Mouse (Mus musculus) megakaryocyte, adult 5-6 weeks (primary cell): Measurements from ENCODE around the gene Carm1. TPM values are rescaled to one million over a fixed set of nuclear protein-coding genes. Genes with fewer than 3 reads are reported as not detected.
"Not testable (repeated sequence)": the region's sequence is repeated elsewhere in the genome, so short reads cannot be mapped to it uniquely, and the experiment has no call there.

Experiments
- ATAC-seq: 2 replicates; pipeline ENCODE4 v1.8.0; 2016; ENCODE audit warnings: mild to moderate bottlenecking, inconsistent platforms; ENCODE audit not compliant: poor library complexity, severe bottlenecking
- total RNA-seq, 2 experiments: library from RNA; stranded (forward) in 1 of 2; stranded (reverse) in 1 of 2; fragments of 153-499, 151-499 nt in 1 of 2; fragments of 221-1000, 200-1000 nt in 1 of 2; gene quantifications; 2 replicates each; pipeline versions ENCODE4 v1.2.3 to v1.2.4; 2015 to 2017

Gene Carm1
- total RNA-seq, 2 experiments from 2014 or later: 8.5 to 26.3 TPM

GRCm38 (mm10) chr9:21536501-21536900 lies 10.2 kb upstream of the Carm1 start:
- no peak for ATAC-seq

GRCm38 (mm10) chr9:21537009-21537408 lies 9.7 kb upstream of the Carm1 start:
- no peak for ATAC-seq

- no peak for ATAC-seq
Observed at GRCm38 (mm10) chr9:21539981-21540753, 6.5 kb upstream of the Carm1 start.

- ATAC-seq: not testable (repeated sequence)
Observed at GRCm38 (mm10) chr9:21542001-21542400, 4.7 kb upstream of the Carm1 start.

DNA sequence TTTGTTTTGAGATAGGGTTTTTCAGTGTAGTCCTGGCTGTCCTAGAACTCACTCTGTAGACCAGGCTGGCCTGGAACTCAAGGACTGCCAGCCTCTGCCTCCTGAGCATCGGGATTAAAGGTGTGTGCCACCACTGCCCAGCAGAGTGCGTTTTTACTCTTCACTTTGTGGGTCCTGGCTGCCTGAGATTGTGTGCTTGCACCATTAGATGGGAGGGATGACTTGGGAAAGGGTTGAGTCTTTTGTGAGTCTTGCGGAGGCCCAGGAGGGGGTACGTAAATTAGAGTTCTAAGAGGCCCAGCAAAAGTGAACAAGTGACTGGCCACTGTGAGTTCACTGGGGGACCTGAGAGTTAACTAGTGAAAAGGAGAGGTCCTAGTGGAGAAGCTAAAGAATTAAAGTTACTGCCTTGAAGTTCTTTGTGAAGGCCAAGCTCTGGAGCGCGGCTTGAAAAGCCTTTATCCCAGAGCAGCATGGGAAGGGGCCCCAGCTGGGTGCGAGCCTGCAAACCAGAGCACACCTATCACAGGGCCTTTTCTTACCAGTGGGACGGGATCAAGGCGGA lies 1.3 kb upstream of the Carm1 start:
- no peak for ATAC-seq

DNA sequence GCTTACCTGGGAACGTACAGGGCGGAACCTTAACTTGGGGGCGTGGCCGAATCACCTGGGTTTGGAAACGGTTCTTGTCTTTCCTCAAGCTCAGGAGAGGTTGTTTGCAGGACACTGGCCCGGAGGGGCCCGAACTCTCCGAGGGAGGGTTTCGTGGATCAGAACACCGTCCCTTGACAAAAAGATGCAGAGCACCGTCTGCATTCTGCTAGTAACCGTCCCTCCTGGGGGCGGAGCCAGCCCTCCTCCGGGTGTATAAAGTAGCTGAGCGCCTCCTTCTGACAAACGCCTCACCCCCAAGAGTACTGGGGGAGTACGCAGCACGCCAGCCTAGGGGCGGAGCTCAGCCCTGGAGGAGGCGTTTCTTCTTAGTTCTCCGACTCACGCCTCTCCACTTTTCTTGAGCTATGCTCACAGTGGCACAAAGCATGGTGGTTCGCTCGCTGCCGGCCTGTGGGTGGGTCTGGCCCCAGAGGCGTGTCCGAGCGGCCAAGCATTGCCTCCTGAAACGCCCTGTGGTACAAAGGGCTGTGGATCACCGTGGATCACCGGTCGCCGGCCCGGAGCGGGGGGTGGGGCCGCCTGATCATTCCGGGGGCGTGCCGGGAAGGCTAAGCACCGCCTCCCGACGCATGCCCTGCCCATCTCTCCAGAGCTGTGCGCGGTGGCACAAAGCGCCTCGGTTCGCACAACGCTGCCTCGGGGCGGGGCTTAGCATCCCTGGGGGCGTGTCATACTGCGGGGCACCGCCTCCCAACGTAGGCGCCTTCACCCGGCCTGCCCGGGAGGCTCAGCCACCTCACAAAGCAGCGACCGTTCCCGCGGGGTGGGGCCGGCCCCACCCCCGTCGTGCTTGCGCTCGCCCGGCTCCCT lies 542 bp upstream of the Carm1 start:
- ATAC-seq: peak; percentile 92

DNA sequence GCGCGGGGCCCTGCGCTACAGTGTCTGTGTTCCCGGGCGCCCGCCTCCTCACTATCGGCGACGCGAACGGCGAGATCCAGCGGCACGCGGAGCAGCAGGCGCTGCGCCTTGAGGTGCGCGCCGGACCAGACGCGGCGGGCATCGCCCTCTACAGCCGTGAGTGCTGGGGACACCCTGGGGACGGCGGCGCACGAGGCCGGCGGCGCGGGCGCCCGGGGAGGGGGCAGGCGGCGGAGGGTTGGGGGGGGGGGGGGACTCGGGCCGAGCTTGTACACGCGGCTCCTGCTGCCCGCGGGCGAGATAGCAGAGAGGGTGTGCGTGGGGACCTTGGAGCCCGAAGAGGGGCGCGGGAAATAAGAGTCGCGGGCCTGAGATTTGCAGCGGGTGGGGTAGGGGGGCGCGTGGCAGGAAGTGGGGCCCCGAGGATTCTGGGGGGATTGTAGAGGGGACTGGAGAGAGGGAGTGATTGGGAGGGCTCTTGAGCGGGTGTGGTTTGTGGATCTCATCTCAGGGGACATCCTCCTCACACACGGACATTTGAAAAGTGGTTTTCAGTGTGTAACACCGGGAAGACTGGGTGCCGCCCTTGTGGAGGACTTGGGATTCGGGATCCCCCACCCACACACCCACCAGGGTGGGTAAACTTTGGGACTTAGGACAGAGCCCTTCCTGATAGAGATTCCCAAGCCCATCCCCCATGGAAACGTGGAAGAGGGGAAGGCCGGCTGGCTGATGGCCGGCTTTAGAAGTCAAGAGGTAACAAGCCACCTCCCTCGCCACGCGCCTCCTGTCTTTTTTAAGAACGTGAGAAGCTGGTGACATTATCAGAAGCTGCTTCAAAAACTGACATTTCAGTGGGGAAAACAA lies 614 bp downstream of the Carm1 start:
- no peak for ATAC-seq

DNA sequence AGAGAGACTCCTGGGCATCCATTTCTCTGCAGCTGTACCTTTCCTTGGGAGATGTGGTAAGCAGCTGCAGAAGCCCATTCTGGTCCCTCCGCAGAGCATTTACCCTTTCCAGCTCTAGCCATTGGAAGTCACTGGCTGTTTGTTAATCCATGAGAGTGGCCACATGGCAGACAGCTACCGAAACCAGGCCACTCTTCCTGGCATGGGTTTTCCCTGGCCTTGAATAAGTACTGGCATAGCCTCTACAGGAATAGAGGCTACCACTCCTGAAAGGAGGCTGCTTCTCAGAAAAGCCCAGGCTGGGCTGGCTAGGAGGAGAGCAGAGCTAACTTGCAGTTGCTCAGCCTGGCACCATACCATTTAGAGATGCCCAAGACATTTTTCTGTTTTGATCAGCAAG lies 4.4 kb downstream of the Carm1 start:
- ATAC-seq: no peak

GRCm38 (mm10) chr9:21553607-21554273 lies 7.0 kb downstream of the Carm1 start:
- no peak for ATAC-seq

- ATAC-seq: no peak
Observed at GRCm38 (mm10) chr9:21555198-21555742, 8.6 kb downstream of the Carm1 start.

- no peak for ATAC-seq
Observed at GRCm38 (mm10) chr9:21556996-21557395, 10.3 kb downstream of the Carm1 start.

DNA sequence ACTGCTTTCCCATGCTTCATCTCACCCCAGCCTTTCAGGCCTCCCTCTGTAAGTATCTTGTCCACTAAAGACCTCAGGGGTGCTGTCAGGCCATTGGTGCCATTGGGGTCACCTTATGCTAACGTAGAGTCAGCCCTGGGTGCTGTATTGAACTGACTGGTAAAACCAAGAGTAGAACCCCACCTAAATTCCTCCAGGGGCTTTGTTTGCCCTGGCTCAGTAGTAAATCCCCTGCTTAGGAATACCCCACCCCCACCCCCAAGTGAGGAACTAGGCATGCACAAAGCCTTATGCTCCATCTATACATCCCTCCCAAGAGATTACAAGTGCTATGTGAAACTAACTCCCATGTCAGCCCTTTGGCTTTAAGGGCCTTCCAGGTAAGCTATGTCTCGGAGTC lies 10.9 kb downstream of the Carm1 start:
- ATAC-seq: no peak

GRCm38 (mm10) chr9:21558366-21558765 lies 11.7 kb downstream of the Carm1 start:
- ATAC-seq: 0 out of 2 replicates have a peak, but pooled peaks have one; percentile 24

- no peak for ATAC-seq
Observed at GRCm38 (mm10) chr9:21559151-21559550, 12.5 kb downstream of the Carm1 start.

DNA sequence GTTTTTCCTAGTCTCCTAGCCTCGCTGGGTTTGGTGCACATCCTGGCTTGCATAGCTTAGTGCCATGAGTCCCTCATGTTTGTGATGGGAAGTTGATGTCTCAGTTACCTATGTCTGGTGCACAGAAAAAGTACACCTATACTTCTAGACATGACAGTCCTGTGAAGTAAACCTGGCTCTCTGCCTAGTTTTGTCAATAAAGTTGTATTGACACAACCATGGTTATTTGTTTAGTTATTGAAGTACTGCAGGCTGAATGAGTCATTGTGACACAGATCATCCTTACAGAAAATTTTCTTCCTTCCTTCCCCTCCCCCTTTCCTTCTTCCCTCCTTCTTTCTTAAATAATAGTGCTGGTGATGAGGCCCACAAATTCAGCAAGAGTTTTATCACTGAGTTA lies 17.7 kb downstream of the Carm1 start:
- ATAC-seq: no peak

- no peak for ATAC-seq
Observed at GRCm38 (mm10) chr9:21565004-21565586, 18.4 kb downstream of the Carm1 start.

GRCm38 (mm10) chr9:21566538-21566937 lies 19.8 kb downstream of the Carm1 start:
- no peak for ATAC-seq

GRCm38 (mm10) chr9:21567051-21567450 lies 20.4 kb downstream of the Carm1 start:
- no peak for ATAC-seq

DNA sequence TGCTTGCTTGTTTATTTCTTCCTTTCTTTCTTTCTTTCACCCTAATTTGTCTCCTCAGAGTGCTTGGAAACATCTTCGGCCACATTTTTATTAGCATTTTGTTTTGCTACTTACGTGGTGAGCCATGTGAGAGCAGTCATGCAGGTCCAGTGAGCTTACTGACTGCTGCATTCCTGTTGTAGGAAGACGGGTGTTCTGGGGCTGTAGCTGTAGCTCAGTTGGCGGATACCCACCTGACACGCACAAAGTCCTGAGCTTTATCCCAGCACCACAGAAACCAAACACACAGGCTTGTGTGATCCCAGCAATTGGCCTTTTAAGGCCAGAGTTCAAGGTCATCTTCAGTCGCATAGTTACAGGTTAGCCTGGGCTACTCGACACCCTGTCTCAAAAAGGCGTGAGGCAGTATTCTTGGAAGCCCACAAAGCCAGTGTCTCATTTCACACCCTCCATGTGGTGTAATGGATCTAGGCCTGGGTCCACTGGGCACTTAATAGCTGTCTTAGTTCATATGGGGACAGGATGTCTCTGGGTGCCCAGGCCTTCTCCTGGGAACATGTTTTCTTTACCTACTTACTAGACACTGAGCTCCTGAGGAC lies 22.1 kb downstream of the Carm1 start:
- ATAC-seq: no peak
